Mouse (Mus musculus) gastrocnemius, adult 18-20 months (tissue): Measurements from ENCODE around the gene Bend3. TPM values are rescaled to one million over a fixed set of nuclear protein-coding genes. Genes with fewer than 3 reads are reported as not detected.

ENCODE experiments used
- DNase-seq: peaks from one replicate; pipeline ENCODE4 v3.0.0; 2021; ENCODE audit warnings: low spot score
- total RNA-seq, 2 experiments: library from RNA; stranded (reverse); gene quantifications; 2 replicates each; pipeline ENCODE4 v1.2.3; 2021

The Bend3 gene
- total RNA-seq, 2 experiments from 2014 or later: 3.3 to 3.8 TPM

- DNase-seq: no peak
Measured at GRCm38 (mm10) chr10:43527283-43528269, 48.9 kb downstream of the Bend3 start.

- DNase-seq: no peak
Measured at GRCm38 (mm10) chr10:43534382-43534781, 55.8 kb downstream of the Bend3 start.

- DNase-seq: no peak
Measured at GRCm38 (mm10) chr10:43537652-43538051, 59.0 kb downstream of the Bend3 start.

- DNase-seq: no peak
Measured at GRCm38 (mm10) chr10:43538831-43539230, 60.2 kb downstream of the Bend3 start.

- DNase-seq: no peak
Measured at GRCm38 (mm10) chr10:43539746-43540310, 61.2 kb downstream of the Bend3 start.

GRCm38 (mm10) chr10:43540442-43541152 is 62.0 kb downstream of the Bend3 start, which contains the start of gene 1700021F05Rik:
TSS of gene 1700021F05Rik (minus strand) at chr10:43540994.
- DNase-seq: peak; percentile 94

GRCm38 (mm10) chr10:43541153-43541544 is 62.5 kb downstream of the Bend3 start:
- DNase-seq: no peak

- DNase-seq: no peak
Measured at GRCm38 (mm10) chr10:43549411-43549810, 70.8 kb downstream of the Bend3 start.

GRCm38 (mm10) chr10:43550923-43551322 is 72.3 kb downstream of the Bend3 start:
- DNase-seq: no peak

- DNase-seq: no peak
Measured at GRCm38 (mm10) chr10:43551388-43551787, 72.8 kb downstream of the Bend3 start.

GRCm38 (mm10) chr10:43557630-43558165 is 79.1 kb downstream of the Bend3 start:
- DNase-seq: no peak

- no peak for DNase-seq
Measured at GRCm38 (mm10) chr10:43559313-43559712, 80.7 kb downstream of the Bend3 start.

GRCm38 (mm10) chr10:43560765-43561164 is 82.1 kb downstream of the Bend3 start:
- DNase-seq: no peak

- no peak for DNase-seq
Measured at GRCm38 (mm10) chr10:43561311-43561710, 82.7 kb downstream of the Bend3 start.

Other genes starting within 250 kb of the Bend3 start
- 10 to 100 TPM in 1 of 2 experiments, 1 to 10 TPM in 1; 2.9 to 14.2 TPM for gene Gm9803, start 45.3 kb downstream of the Bend3 start, total RNA-seq
- gene 1700021F05Rik, start 62.2 kb downstream of the Bend3 start, total RNA-seq: 10 to 100 TPM; 94.5 to 96.7 TPM
- 100 to 1,000 TPM; 173 to 219 TPM for gene Cd24a, start 99.5 kb downstream of the Bend3 start, total RNA-seq